Mouse (Mus musculus) liver, embryonic 14.5 days (tissue): ENCODE results near the gene Mfsd4b3. TPM values are rescaled to one million over a fixed set of nuclear protein-coding genes. Genes with fewer than 3 reads are reported as not detected.

ENCODE experiments used
- ATAC-seq: fragments of 200-750 bp; cut with Nextera tagmentation; 2 replicates; pipeline ENCODE4 v1.8.0; 2017; ENCODE audit warnings: moderate number of reproducible peaks, mild to moderate bottlenecking, moderate library complexity; ENCODE audit not compliant: insufficient read depth
- DNase-seq, 3 experiments: peaks; one replicate each; pipeline ENCODE4 v3.0.0-alpha.2; 2012 to 2013; ENCODE audit warnings: low read depth in 3 of 3, low spot score in 3 of 3
- H3K27ac ChIP-seq: fragments of 300-500 bp; sonication (generic); 2 replicates; pipeline ENCODE4 v1.5.1; 2014; ENCODE audit warnings: moderate library complexity, mild to moderate bottlenecking, control low read depth, inconsistent platforms
- H3K27me3 ChIP-seq: fragments of 300-500 bp; sonication (generic); 2 replicates; pipeline ENCODE4 v1.6.1; 2014; ENCODE audit warnings: mild to moderate bottlenecking, low read length, moderate library complexity; ENCODE audit not compliant: control insufficient read depth, insufficient read depth
- H3K36me3 ChIP-seq: fragments of 300-500 bp; sonication (generic); replicated peaks from 2 replicates; pipeline ENCODE4 v1.6.1; 2014; ENCODE audit warnings: low read depth; ENCODE audit not compliant: control insufficient read depth, insufficient read depth
- H3K4me1 ChIP-seq, 2 experiments: fragments of 200-500 bp in 1 of 2; fragments of 300-500 bp in 1 of 2; sonication (generic) in 1 of 2; replicated peaks; 2 replicates each; pipeline ENCODE4 v1.6.1; 2012 to 2014; ENCODE audit warnings: antibody characterized with exemption in 1 of 2, inconsistent platforms in 1 of 2, low read length in 1 of 2; ENCODE audit not compliant: control insufficient read depth in 2 of 2, insufficient read depth in 2 of 2
- H3K4me2 ChIP-seq: fragments of 300-500 bp; sonication (generic); 2 replicates; pipeline ENCODE4 v1.6.1; 2014; ENCODE audit warnings: low read depth, mild to moderate bottlenecking, control low read depth, moderate library complexity
- H3K4me3 ChIP-seq, 2 experiments: fragments of 200-500 bp in 1 of 2; fragments of 300-500 bp in 1 of 2; sonication (generic) in 1 of 2; 2 replicates each; pipeline ENCODE4 v1.5.1; 2012 to 2014; ENCODE audit warnings: low read depth in 2 of 2, low read length in 2 of 2, mild to moderate bottlenecking in 2 of 2, control low read depth in 1 of 2, inconsistent platforms in 1 of 2, moderate library complexity in 1 of 2; ENCODE audit not compliant: insufficient read depth in 1 of 2
- H3K9ac ChIP-seq: fragments of 300-500 bp; sonication (generic); replicated peaks from 2 replicates; pipeline ENCODE4 v1.6.1; 2014; ENCODE audit warnings: mild to moderate bottlenecking, control low read depth, moderate library complexity
- H3K9me3 ChIP-seq: fragments of 300-500 bp; sonication (generic); 2 replicates; pipeline ENCODE4 v1.6.1; 2016; ENCODE audit warnings: low read length, mixed read lengths; ENCODE audit not compliant: control insufficient read depth
- CTCF ChIP-seq: IDR thresholded peaks from 2 replicates; pipeline ENCODE4 v1.5.1; 2016; ENCODE audit warnings: antibody characterized with exemption, low read depth, control low read depth
- EP300 ChIP-seq: IDR thresholded peaks from 2 replicates; pipeline ENCODE4 v1.6.1; 2016; ENCODE audit warnings: antibody characterized with exemption, low read depth
- WGBS: fragments of 180-500 bp; shearing (Covaris S2); extraction: QIAGEN DNeasy Blood & Tissue Kit; methylation state at CpG from one replicate; pipeline ENCODE4 v1.1.7; 2014; ENCODE audit not compliant: insufficient replicate concordance; 5-methylcytosine and 5-hydroxymethylcytosine counted together
- polyA plus RNA-seq, 2 experiments: library from polyadenylated mRNA; depleted of rRNA in 1 of 2; stranded (reverse) in 1 of 2; unstranded in 1 of 2; fragments of >200 nt; fragmentation: Nextera tagmentation in 1 of 2; extraction: Ambion mirVana in 1 of 2; gene quantifications; 2 replicates each; pipeline versions ENCODE4 v1.2.1 to v1.2.3; 2012 to 2014

The Mfsd4b3 gene
- polyA plus RNA-seq, 2 experiments: 1.2 to 2.3 TPM

GRCm38 (mm10) chr10:39977346-39977745 is 17.4 kb upstream of the Mfsd4b3 start:
- Histone ChIP-seq H3K27ac (no peak overlapping the region), H3K4me1 (no peaks in the 10 kb centered on the region), H3K27me3 (no peaks in the 10 kb centered on the region), H3K4me2 (no peak overlapping the region), H3K9me3 (no peaks in the 10 kb centered on the region; the same call in 1 of the 2 replicates), H3K4me3 (no peak overlapping the region), H3K36me3 (no peaks in the 10 kb centered on the region), H3K9ac (no peak overlapping the region)
- no peak for DNase-seq
- ATAC-seq: no peak
- no peak for TF ChIP-seq EP300
- TF ChIP-seq CTCF: no peak
- 84% methylated on average over 4 of the region's 4 CpGs for WGBS

- Histone ChIP-seq H3K9me3 (no peaks in the 10 kb centered on the region; the same call in 1 of the 2 replicates), H3K27ac (no peak overlapping the region), H3K27me3 (no peaks in the 10 kb centered on the region), H3K4me2 (no peak overlapping the region), H3K4me1 (no peaks in the 10 kb centered on the region), H3K36me3 (no peaks in the 10 kb centered on the region), H3K4me3 (no peak overlapping the region), H3K9ac (no peak overlapping the region)
- ATAC-seq (no peak), DNase-seq (no peak)
- TF ChIP-seq CTCF: no peak
- 45% methylated on average over 2 of the region's 2 CpGs for WGBS
Observed at GRCm38 (mm10) chr10:39975771-39976170, 15.8 kb upstream of the Mfsd4b3 start.

GRCm38 (mm10) chr10:39974982-39975381 is 15.0 kb upstream of the Mfsd4b3 start:
- 54% methylated on average over 11 of the region's 11 CpGs for WGBS
- DNase-seq: no peak
- no peak for TF ChIP-seq CTCF
- no peak for TF ChIP-seq EP300
- no peak overlapping the region for H3K4me2 ChIP-seq
- H3K27me3 ChIP-seq: no peaks in the 10 kb centered on the region
- H3K4me3 ChIP-seq: no peak overlapping the region
- no peaks in the 10 kb centered on the region for H3K36me3 ChIP-seq
- no peak overlapping the region for H3K9ac ChIP-seq
- no peaks in the 10 kb centered on the region; the same call in 1 of the 2 replicates for H3K9me3 ChIP-seq
- no peak for ATAC-seq
- no peaks in the 10 kb centered on the region for H3K4me1 ChIP-seq
- no peak overlapping the region for H3K27ac ChIP-seq

GRCm38 (mm10) chr10:39967512-39967911 is 7.6 kb upstream of the Mfsd4b3 start:
- Histone ChIP-seq H3K4me1 (no peaks in the 10 kb centered on the region), H3K27ac (no peak overlapping the region), H3K36me3 (no peaks in the 10 kb centered on the region), H3K27me3 (no peaks in the 10 kb centered on the region), H3K9ac (no peak overlapping the region), H3K9me3 (no peaks in the 10 kb centered on the region), H3K4me2 (no peak overlapping the region), H3K4me3 (no peak overlapping the region)
- TF ChIP-seq EP300: no peak
- TF ChIP-seq CTCF: no peak
- DNase-seq (no peak), ATAC-seq (no peak)
- WGBS: 73% methylated on average over 3 of the region's 3 CpGs

- Histone ChIP-seq H3K36me3 (no peaks in the 10 kb centered on the region), H3K9me3 (no peaks in the 10 kb centered on the region), H3K4me2 (no peak overlapping the region), H3K27ac (no peak overlapping the region), H3K4me1 (peaks cover 0 to 4% of the 10 kb centered on the region in 2 experiments; a peak in 2 of 4 replicates), H3K4me3 (no peak overlapping the region), H3K27me3 (no peaks in the 10 kb centered on the region), H3K9ac (no peak overlapping the region)
- ATAC-seq (no peak), DNase-seq (no peak)
- TF ChIP-seq CTCF: no peak
- no peak for TF ChIP-seq EP300
- 17% methylated on average over 1 of the region's 1 CpGs for WGBS
Observed at GRCm38 (mm10) chr10:39961906-39962305, 2.0 kb upstream of the Mfsd4b3 start.
